Mouse (Mus musculus): ENCODE measurements around the gene Anxa9. TPM values are rescaled to one million over a fixed set of nuclear protein-coding genes. Genes with fewer than 3 reads are reported as not detected.

The Anxa9 gene
- polyA plus RNA-seq, 1 experiment, result 1.5 TPM

GRCm38 (mm10) chr3:95246465-95247231 lies 60.3 kb downstream of the Anxa9 start:
- 88% methylated on average over 5 of the region's 5 CpGs for WGBS
- Histone ChIP-seq H3K27me3 (ENCODE audit: control insufficient read depth, insufficient read depth, low read length) (no peaks in the 10 kb centered on the region), H3K4me1 (replicated peaks; ENCODE audit: control insufficient read depth, insufficient read depth, low read length) (no peaks in the 10 kb centered on the region; the same call in 1 of the 2 replicates), H3K36me3 (ENCODE audit: control insufficient read depth, insufficient read depth, low read length) (no peaks in the 10 kb centered on the region), H3K27ac (ENCODE audit: control insufficient read depth, insufficient read depth, low read length) (no peak overlapping the region), H3K4me3 (ENCODE audit: control insufficient read depth, insufficient read depth, low read length) (no peak overlapping the region)
- TF ChIP-seq POLR2A (IDR thresholded peaks at IDR 0.05; ENCODE audit: control insufficient read depth, extremely low read depth, insufficient read depth, low read length, poor library complexity), result no peak
- no peak for DNase-seq

Other genes starting within 250 kb of the Anxa9 start
- gene Pip5k1a, start 200.2 kb downstream of the Anxa9 start, polyA plus RNA-seq (2012; rRNA removed), result 36.5 and 37.8 TPM in 2 replicates
- 77.1 and 78.4 TPM in 2 replicates for gene Vps72, start 196.2 kb downstream of the Anxa9 start, polyA plus RNA-seq (2012; rRNA removed)
- gene Tmod4, start 182.7 kb downstream of the Anxa9 start, polyA plus RNA-seq (2012; rRNA removed), result 1.8 and 3.6 TPM in 2 replicates
- gene Scnm1, start 173.2 kb downstream of the Anxa9 start, polyA plus RNA-seq (2012; rRNA removed), result 56.4 and 63.8 TPM in 2 replicates
- gene Lysmd1, start 173.1 kb downstream of the Anxa9 start, polyA plus RNA-seq (2012; rRNA removed), result 13.1 and 14.1 TPM in 2 replicates
- gene Tnfaip8l2, start 164.8 kb downstream of the Anxa9 start, polyA plus RNA-seq (2012; rRNA removed), result 78.5 and 79.6 TPM in 2 replicates
- gene Sema6c, start 146.7 kb downstream of the Anxa9 start, polyA plus RNA-seq (2012; rRNA removed), result 12.0 and 14.0 TPM in 2 replicates
- gene Gabpb2, start 89.3 kb downstream of the Anxa9 start, polyA plus RNA-seq (2012; rRNA removed), result 39.7 and 41.7 TPM in 2 replicates
- gene Cdc42se1, start 78.4 kb downstream of the Anxa9 start, polyA plus RNA-seq (2012; rRNA removed), result 137 and 156 TPM in 2 replicates
- gene Mllt11, start 75.0 kb downstream of the Anxa9 start, polyA plus RNA-seq (2012; rRNA removed), result 53.0 and 66.1 TPM in 2 replicates
- gene Gm128, start 65.6 kb downstream of the Anxa9 start, polyA plus RNA-seq (2012; rRNA removed), result 0.30 and 0.33 TPM in 2 replicates
- 1.3 and 1.6 TPM in 2 replicates for gene Bnipl, start 56.0 kb downstream of the Anxa9 start, polyA plus RNA-seq (2012; rRNA removed)
- 50.3 and 50.4 TPM in 2 replicates for gene Mindy1, start 25.8 kb downstream of the Anxa9 start, polyA plus RNA-seq (2012; rRNA removed)
- 17.2 and 18.5 TPM in 2 replicates for gene Prune1, start 25.1 kb downstream of the Anxa9 start, polyA plus RNA-seq (2012; rRNA removed)
- gene Cers2, start 7.6 kb upstream of the Anxa9 start, polyA plus RNA-seq (2012; rRNA removed), result 129 and 140 TPM in 2 replicates
- gene Setdb1, start 50.0 kb upstream of the Anxa9 start, polyA plus RNA-seq (2012; rRNA removed), result 30.7 and 31.8 TPM in 2 replicates
- gene 4930558C23Rik, start 95.7 kb upstream of the Anxa9 start, polyA plus RNA-seq (2012; rRNA removed), result not detected in 2 replicates
- 40.5 and 54.5 TPM in 2 replicates for gene Arnt, start 127.2 kb upstream of the Anxa9 start, polyA plus RNA-seq (2012; rRNA removed)
- 2.0 and 2.5 TPM in 2 replicates for gene Ctsk, start 192.1 kb upstream of the Anxa9 start, polyA plus RNA-seq (2012; rRNA removed)
- 48.5 and 70.6 TPM in 2 replicates for gene Ctss, start 219.6 kb upstream of the Anxa9 start, polyA plus RNA-seq (2012; rRNA removed)